Mouse (Mus musculus) B cell, adult 2 months (primary cell): ENCODE measurements around the gene Olfr218.
"Not testable (repeated sequence)": the region's sequence is repeated elsewhere in the genome, so short reads cannot be mapped to it uniquely, and the experiment has no call there.

Source experiments
- DNase-seq, 2 experiments: peaks; one replicate each; pipeline ENCODE4 v3.0.0; 2022

Gene Olfr218

DNA sequence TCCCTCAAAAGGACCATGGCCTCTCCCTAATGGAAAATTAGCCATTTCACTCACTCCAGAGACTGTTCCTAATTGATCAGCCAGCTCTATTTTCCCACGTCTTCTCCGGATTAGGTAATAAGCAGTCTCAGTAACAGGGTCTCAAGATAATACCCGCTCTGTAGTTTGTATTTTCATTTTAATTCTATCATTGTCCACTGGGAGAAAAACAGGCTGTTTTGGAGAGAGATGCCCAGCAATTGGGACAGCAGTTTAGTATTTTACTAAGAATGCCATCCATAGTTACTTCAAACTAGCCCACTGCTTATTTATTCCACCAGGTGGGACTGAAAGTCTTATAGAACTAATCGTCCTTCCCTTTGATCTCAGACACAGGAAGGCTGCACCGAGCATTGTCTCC lies at the start of gene Olfr218:
Gene Olfr218 (plus strand): TSS at position 301 of the 400 bp plus-strand sequence.
- DNase-seq: no peak

DNA sequence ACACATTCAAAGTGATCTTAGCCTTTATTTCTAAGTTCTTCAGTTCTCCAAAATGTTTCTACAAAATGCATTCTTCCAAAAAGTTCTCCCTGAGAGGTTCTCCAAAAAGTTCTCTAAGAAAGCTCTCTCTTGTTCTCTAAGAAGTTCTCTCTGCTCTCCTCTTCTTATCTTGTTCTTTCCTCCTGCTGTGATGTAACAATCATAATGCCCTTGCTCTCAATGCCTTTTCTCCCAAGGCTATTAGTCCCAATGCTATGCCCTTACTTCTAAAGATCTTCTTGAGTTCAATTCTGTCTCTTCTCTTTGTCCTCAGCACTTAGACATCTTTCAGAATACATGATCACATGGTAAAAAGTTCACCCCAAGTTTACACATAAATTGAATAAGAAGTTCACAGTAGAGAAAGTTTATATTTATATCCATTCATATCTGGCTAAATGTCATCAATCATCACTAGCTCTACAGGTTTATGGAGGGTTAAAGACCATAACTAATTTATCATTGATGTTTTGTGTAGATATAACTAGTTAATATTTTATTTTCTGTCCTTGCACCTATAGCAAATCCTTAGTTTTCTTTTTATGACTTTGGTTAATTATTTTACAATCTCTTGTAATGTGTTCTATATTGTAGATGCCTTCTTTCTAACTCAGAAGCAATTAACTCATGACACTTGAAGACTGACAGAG lies 23.3 kb upstream of the Olfr218 start:
- no peak for DNase-seq

DNA sequence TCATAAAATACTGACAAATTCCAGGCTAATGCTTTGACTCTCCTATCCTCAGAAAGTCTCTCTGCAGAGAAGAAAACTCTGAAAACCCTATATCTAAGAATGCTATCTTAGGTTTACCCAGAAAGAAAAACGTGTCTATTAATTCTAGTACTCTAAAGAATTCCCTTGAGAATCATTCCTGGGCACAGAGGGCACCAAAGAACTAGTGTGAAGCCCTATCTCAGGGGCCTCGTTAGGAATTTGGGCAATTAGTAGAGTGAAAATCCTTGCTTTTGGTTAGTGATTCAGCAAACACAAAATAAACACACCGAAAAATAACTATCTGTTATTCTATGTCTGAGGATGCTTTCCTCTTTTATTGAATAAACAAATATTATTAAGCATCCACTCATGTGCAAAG lies 7.1 kb upstream of the Olfr218 start, which contains the start of gene Olfr1406:
Gene Olfr1406 (minus strand): TSS at position 101 of the 400 bp plus-strand sequence.
- no peak for DNase-seq

DNA sequence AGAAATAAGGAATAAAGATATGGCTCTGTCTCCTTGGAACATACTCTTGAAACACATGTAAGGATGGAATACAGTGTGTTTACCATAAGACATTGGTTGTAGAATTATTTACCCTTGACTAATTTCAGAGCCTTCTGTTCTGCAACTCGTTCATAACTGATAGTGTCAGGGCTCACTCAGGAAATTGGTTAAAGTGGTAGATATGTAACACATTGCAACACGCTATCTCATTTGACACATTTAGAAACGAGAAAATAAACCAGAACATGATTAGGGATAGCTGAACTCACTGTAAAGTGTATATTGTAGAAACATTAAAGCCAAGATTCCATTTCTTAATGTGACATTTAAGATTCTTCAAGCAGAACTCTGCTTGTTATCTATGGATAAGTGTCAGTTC lies 5.5 kb upstream of the Olfr218 start:
- no peak for DNase-seq

DNA sequence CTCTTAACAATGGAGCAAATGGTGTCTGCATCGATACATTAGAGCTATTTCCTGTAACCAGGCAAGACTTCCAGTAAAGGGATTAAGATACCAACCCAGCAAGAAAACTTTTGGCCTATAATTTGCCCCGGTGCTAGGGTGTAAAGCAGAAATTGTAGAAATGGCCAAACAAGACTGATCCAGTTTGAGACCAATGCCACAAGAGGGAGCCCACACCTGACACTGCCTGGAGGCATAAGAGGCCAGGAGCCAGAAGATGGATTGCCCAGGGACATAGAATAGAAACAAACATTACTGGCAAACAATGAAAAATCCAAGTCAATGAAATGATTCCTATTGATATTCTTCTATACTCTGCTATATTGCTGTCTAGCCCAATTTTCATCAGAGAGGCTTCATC lies 1.2 kb upstream of the Olfr218 start:
- no peak for DNase-seq

GRCm38 (mm10) chr1:173212092-173212491 lies 14.5 kb downstream of the Olfr218 start, which contains the start of gene Olfr1404:
Olfr1404 (plus strand) TSS chr1:173212392.
- no peak for DNase-seq

DNA sequence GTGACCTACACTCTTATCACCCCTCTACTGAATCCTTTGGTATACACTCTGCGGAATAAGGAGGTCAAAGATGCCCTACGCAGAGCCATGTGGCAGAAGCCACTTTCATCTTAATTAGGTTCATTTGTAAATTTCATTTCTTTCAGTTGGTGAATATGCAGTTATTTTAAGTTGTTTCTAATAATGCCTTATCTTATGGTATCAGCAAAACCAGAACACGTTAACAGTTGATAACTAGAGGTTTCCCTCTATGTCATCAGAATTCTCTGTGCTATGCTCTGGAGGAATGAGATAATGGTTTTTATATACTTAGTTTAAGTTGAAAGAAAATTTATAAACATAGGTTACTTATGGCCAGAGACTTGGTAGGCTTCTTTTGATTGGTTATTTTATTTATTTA lies 18.9 kb downstream of the Olfr218 start:
- no peak for DNase-seq

- no peak for DNase-seq
These were observed 29.5 kb downstream of the Olfr218 start, which contains the start of gene Fcer1a for GRCm38 (mm10) chr1:173227081-173227480. Fcer1a (minus strand) TSS chr1:173227214.

DNA sequence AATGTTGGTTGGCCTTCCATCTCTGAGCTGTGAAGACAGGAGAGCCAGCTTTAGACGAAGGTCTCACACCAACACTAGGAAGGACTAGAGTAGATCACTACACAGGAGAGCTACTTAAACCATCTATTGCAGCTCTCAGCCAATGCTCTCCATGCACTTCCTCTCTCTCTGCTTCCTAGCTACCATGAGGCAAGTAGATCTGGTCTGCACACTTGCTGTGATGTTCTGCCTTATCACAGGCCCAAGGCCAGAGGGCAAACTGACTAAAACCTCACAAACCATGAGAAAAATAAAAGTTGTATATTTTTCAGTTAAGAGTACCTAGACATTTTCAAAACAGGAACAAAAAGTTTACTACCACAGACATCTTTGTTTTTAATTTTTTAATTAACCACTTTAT lies 39.4 kb downstream of the Olfr218 start:
- not testable (repeated sequence) for DNase-seq

GRCm38 (mm10) chr1:173249888-173250287 lies 52.3 kb downstream of the Olfr218 start:
- no peak for DNase-seq
